Mouse (Mus musculus): ENCODE measurements around the gene Klk4. TPM values are rescaled to one million over a fixed set of nuclear protein-coding genes. Genes with fewer than 3 reads are reported as not detected.

The Klk4 gene
- not detected for polyA plus RNA-seq (2017; shearing (Covaris generic))

DNA sequence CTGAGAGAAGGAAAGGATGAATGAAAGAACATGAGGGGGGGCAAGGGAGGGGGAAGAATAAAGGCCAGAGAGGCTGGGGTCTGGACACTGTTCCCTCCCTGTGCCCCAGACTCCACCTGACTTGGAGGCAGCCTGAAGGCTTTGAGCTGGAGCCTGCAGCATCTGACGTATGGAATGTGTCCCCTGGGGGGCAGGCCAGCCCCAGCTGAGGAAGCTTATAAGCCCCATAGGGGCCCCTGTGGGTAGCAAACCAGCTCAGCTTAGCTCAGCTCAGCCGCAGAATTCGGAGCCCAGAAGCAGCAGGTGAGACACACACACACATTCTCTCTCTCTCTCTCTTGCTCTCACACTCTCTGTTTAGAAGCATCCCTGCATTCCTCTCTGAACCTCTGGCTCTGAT lies at the start of gene Klk4:
Gene Klk4, plus strand, starts transcription at position 249 of the 400 bp plus-strand sequence.

DNA sequence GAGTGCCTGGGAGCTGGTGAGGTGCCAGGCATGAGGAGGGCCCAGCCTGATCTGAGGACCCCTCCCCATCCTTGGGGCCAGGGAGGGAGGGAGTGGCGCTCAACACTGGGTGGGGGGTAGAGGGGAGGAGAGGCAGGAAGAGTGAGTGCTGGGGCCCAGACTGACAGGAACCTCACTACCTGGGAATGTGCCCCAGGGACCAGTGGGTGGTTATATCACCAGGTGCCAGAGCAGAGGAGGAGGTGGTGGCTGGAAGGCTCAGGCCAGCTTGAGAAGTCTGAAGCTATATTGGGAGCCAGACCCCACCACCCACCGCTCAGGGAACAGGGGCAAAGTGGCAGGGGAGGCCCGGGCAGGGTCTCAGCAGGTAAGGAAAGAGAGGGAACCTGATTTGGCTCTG lies 39.3 kb upstream of the Klk4 start, which contains the start of gene Klk5:
Gene Klk5, plus strand, starts transcription at position 271 of the 400 bp plus-strand sequence.

DNA sequence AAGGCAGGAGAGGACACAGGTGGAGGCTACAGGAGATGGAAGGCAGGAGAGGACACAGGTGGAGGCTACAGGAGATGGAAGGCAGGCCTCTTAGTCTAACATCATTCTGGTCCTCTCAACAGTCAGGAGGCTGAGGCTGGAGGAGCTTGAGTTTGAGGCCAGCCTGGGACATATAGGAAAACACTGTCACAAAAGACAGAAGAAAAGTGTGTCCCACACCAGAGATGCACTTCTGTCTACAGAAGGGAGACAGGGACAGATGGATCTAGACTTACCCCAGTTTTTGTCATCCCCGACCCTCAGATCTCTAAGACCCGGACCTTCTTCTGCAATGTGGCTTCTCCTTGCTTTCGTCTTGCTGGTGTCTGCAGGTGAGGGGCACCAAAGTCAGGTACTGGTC lies 52.5 kb downstream of the Klk4 start, which contains the start of gene Klk15:
Gene Klk15, plus strand, starts transcription at position 301 of the 400 bp plus-strand sequence.

Other genes starting within 250 kb of the Klk4 start
- not detected for gene Ceacam18, start 246.5 kb upstream of the Klk4 start, polyA plus RNA-seq (2017; shearing (Covaris generic))
- under 1 TPM; 0.51 to 0.80 TPM for gene Siglece, start 221.0 kb upstream of the Klk4 start, polyA plus RNA-seq (2017; shearing (Covaris generic))
- gene Ctu1, start 209.1 kb upstream of the Klk4 start, polyA plus RNA-seq (2017; shearing (Covaris generic)) = 10 to 100 TPM in 1 of 2 experiments, 1 to 10 TPM in 1; 8.3 to 13.4 TPM
- not detected for gene Klk14, start 190.7 kb upstream of the Klk4 start, polyA plus RNA-seq (2017; shearing (Covaris generic))
- not detected for gene Klk13, start 168.6 kb upstream of the Klk4 start, polyA plus RNA-seq (2017; shearing (Covaris generic))
- gene Klk12, start 112.3 kb upstream of the Klk4 start, polyA plus RNA-seq (2017; shearing (Covaris generic)) = under 1 TPM in 1 of 2 experiments, not detected in 1; 0.18 TPM
- gene Klk11, start 106.6 kb upstream of the Klk4 start, polyA plus RNA-seq (2017; shearing (Covaris generic)) = under 1 TPM in 1 of 2 experiments, not detected in 1; 0.29 TPM
- under 1 TPM in 1 of 2 experiments, not detected in 1; 0.25 TPM for gene Klk10, start 100.1 kb upstream of the Klk4 start, polyA plus RNA-seq (2017; shearing (Covaris generic))
- gene Klk9, start 89.3 kb upstream of the Klk4 start, polyA plus RNA-seq (2017; shearing (Covaris generic)) = 1 to 10 TPM in 1 of 2 experiments, under 1 TPM in 1; 0.61 to 1.0 TPM
- gene Klk8, start 83.6 kb upstream of the Klk4 start, polyA plus RNA-seq (2017; shearing (Covaris generic)) = 100 to 1,000 TPM; 133 to 264 TPM
- gene Klk7, start 69.9 kb upstream of the Klk4 start, polyA plus RNA-seq (2017; shearing (Covaris generic)) = under 1 TPM; 0.29 to 0.38 TPM
- under 1 TPM in 1 of 2 experiments, not detected in 1; 0.37 TPM for gene Klk6, start 56.7 kb upstream of the Klk4 start, polyA plus RNA-seq (2017; shearing (Covaris generic))
- not detected for gene Klk5, start 39.2 kb upstream of the Klk4 start, polyA plus RNA-seq (2017; shearing (Covaris generic))
- 1 to 10 TPM in 1 of 2 experiments, not detected in 1; 1.6 TPM for gene Klk15, start 52.6 kb downstream of the Klk4 start, polyA plus RNA-seq (2017; shearing (Covaris generic))
- gene Klk1b8, start 69.5 kb downstream of the Klk4 start, polyA plus RNA-seq (2017; shearing (Covaris generic)) = not detected
- not detected for gene Klk1b1, start 85.6 kb downstream of the Klk4 start, polyA plus RNA-seq (2017; shearing (Covaris generic))
- gene Klk1b9, start 94.9 kb downstream of the Klk4 start, polyA plus RNA-seq (2017; shearing (Covaris generic)) = 1 to 10 TPM in 1 of 2 experiments, under 1 TPM in 1; 0.31 to 2.0 TPM
- not detected for gene Klk1b11, start 114.7 kb downstream of the Klk4 start, polyA plus RNA-seq (2017; shearing (Covaris generic))
- gene Klk1b26, start 131.0 kb downstream of the Klk4 start, polyA plus RNA-seq (2017; shearing (Covaris generic)) = not detected
- 1 to 10 TPM; 1.0 to 3.3 TPM for gene Klk1b27, start 171.1 kb downstream of the Klk4 start, polyA plus RNA-seq (2017; shearing (Covaris generic))
- gene Klk1b21, start 221.2 kb downstream of the Klk4 start, polyA plus RNA-seq (2017; shearing (Covaris generic)) = not detected
- gene Klk1b22, start 231.5 kb downstream of the Klk4 start, polyA plus RNA-seq (2017; shearing (Covaris generic)) = not detected

Data from activated CD4-positive, CD25-positive, alpha-beta regulatory T cell (primary cell).